Mouse (Mus musculus) heart, embryonic 12.5 days (tissue): ENCODE measurements at regions not wholly inside any gene's neighbourhood (a gene's known extent, or its start where the extent isn't known, plus 50 kb on each side); places are given as distances from the start of the nearest gene placed in this dataset.

ENCODE experiments used
- ATAC-seq: fragments of 200-750 bp; cut with Nextera tagmentation; 2 replicates; pipeline ENCODE4 v1.8.0; 2017; ENCODE audit warnings: moderate TSS enrichment, moderate library complexity; ENCODE audit not compliant: insufficient number of reproducible peaks, low FRiP score
- H3K27ac ChIP-seq: fragments of 300-500 bp; sonication (generic); 2 replicates; pipeline ENCODE4 v1.5.1; 2016; ENCODE audit warnings: mild to moderate bottlenecking, moderate library complexity; ENCODE audit not compliant: poor library complexity, severe bottlenecking
- H3K27me3 ChIP-seq: fragments of 300-500 bp; sonication (generic); replicated peaks from 2 replicates; pipeline ENCODE4 v1.6.1; 2016; ENCODE audit warnings: mild to moderate bottlenecking, moderate library complexity
- H3K36me3 ChIP-seq: fragments of 300-500 bp; sonication (generic); 2 replicates; pipeline ENCODE4 v1.6.1; 2016; ENCODE audit warnings: mild to moderate bottlenecking, moderate library complexity
- H3K4me1 ChIP-seq: fragments of 300-500 bp; sonication (generic); replicated peaks from 2 replicates; pipeline ENCODE4 v1.6.1; 2016; ENCODE audit warnings: mild to moderate bottlenecking
- H3K4me2 ChIP-seq: fragments of 300-500 bp; sonication (generic); 2 replicates; pipeline ENCODE4 v1.6.1; 2016; ENCODE audit warnings: mild to moderate bottlenecking, moderate library complexity
- H3K4me3 ChIP-seq: fragments of 300-500 bp; sonication (generic); 2 replicates; pipeline ENCODE4 v1.5.1; 2016; ENCODE audit warnings: mild to moderate bottlenecking
- H3K9ac ChIP-seq: fragments of 300-500 bp; sonication (generic); 2 replicates; pipeline ENCODE4 v1.6.1; 2016; ENCODE audit warnings: mild to moderate bottlenecking, moderate library complexity
- H3K9me3 ChIP-seq: fragments of 300-500 bp; sonication (generic); replicated peaks from 2 replicates; pipeline ENCODE4 v1.6.1; 2016; ENCODE audit warnings: mild to moderate bottlenecking, moderate library complexity
- WGBS: fragments of 180-500 bp; shearing (Covaris S2); methylation state at CpG from one replicate; pipeline ENCODE4 v1.1.7; 2016; 5-methylcytosine and 5-hydroxymethylcytosine counted together

GRCm38 (mm10) chr3:130850766-130851308, 120.6 kb upstream of the Rpl34 start:
- Histone ChIP-seq H3K36me3 (no peaks in the 10 kb centered on the region), H3K27me3 (no peaks in the 10 kb centered on the region), H3K9ac (no peak overlapping the region), H3K27ac (no peak overlapping the region), H3K9me3 (no peaks in the 10 kb centered on the region), H3K4me2 (no peak overlapping the region), H3K4me3 (no peak overlapping the region), H3K4me1 (no peaks in the 10 kb centered on the region)
- ATAC-seq: no peak
- WGBS: 61% methylated on average over 5 of the region's 5 CpGs

DNA sequence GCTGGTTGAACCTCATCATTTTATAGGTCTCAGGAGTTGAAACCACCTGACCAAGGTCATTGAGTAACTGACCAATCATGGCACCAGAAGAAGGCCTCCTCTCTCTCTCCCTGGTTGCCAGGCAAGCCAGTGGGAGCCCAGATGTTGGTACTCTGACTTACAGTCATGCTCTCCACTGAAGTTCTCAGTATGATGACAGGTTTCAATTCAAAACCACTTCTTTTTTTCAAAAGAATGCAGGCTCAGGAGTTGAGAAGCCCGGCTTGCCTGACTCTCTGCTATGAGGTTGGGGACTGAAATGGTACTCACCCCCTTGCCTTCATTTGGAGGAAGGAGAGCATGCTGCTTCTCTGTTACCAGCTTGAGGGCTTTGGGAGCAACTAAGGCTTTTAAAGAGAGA, 111.6 kb upstream of the Rpl34 start:
- 0 out of 2 replicates have a peak, but pooled peaks cover 4% of the 10 kb centered on the region for H3K9me3 ChIP-seq
- no peak overlapping the region for H3K4me2 ChIP-seq
- H3K27me3 ChIP-seq: no peaks in the 10 kb centered on the region
- ATAC-seq: no peak
- no peak overlapping the region for H3K27ac ChIP-seq
- no peak overlapping the region for H3K9ac ChIP-seq
- no peak overlapping the region for H3K4me3 ChIP-seq
- 0 out of 2 replicates have a peak, but pooled peaks cover 2% of the 10 kb centered on the region for H3K4me1 ChIP-seq
- no peaks in the 10 kb centered on the region for H3K36me3 ChIP-seq
- 70% methylated on average over 1 of the region's 1 CpGs for WGBS

GRCm38 (mm10) chr3:130839924-130840440, 109.8 kb upstream of the Rpl34 start:
- 81% methylated on average over 9 of the region's 9 CpGs for WGBS
- H3K9ac ChIP-seq: no peak overlapping the region
- H3K27ac ChIP-seq: no peak overlapping the region
- H3K4me2 ChIP-seq: no peak overlapping the region
- no peaks in the 10 kb centered on the region for H3K36me3 ChIP-seq
- 0 out of 2 replicates have a peak, but pooled peaks cover 4% of the 10 kb centered on the region for H3K9me3 ChIP-seq
- no peaks in the 10 kb centered on the region for H3K27me3 ChIP-seq
- ATAC-seq: no peak
- H3K4me1 ChIP-seq: no peaks in the 10 kb centered on the region
- H3K4me3 ChIP-seq: no peak overlapping the region

GRCm38 (mm10) chr3:130838626-130839422, 108.6 kb upstream of the Rpl34 start:
- Histone ChIP-seq H3K36me3 (no peaks in the 10 kb centered on the region), H3K9ac (no peak overlapping the region), H3K4me1 (no peaks in the 10 kb centered on the region), H3K27me3 (no peaks in the 10 kb centered on the region), H3K27ac (no peak overlapping the region), H3K9me3 (0 out of 2 replicates have a peak, but pooled peaks cover under 1% of the 10 kb centered on the region), H3K4me2 (no peak overlapping the region), H3K4me3 (no peak overlapping the region)
- no peak for ATAC-seq
- WGBS: 84% methylated on average over 19 of the region's 19 CpGs

GRCm38 (mm10) chr3:130833722-130834121, 103.5 kb upstream of the Rpl34 start:
- ATAC-seq: no peak
- H3K27ac ChIP-seq: no peak overlapping the region
- 81% methylated on average over 5 of the region's 5 CpGs for WGBS
- H3K4me1 ChIP-seq: peaks cover 12% of the 10 kb centered on the region; the same call in 1 of the 2 replicates
- H3K4me2 ChIP-seq: no peak overlapping the region
- no peak overlapping the region for H3K4me3 ChIP-seq
- no peaks in the 10 kb centered on the region for H3K27me3 ChIP-seq
- H3K9ac ChIP-seq: no peak overlapping the region
- no peaks in the 10 kb centered on the region for H3K36me3 ChIP-seq
- H3K9me3 ChIP-seq: no peaks in the 10 kb centered on the region

DNA sequence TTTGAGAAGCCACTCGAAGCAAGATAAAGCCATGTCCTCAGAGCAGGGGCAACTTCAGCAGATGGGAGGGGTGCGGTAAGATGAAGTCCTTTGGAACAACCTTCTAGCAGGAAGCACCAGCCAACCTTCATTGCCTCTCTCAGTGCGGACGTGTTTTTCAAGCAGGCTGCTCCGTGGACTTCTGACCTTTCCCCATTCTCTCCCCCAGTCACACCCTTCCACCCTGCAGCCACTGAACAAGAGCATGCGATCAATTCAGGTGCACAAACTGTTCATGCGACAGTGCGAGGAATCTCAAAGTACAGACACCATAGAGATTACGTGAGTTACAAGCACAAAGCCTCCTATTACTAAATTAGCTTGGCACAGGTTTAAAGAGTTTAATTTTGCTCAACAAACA, 102.9 kb upstream of the Rpl34 start:
- Histone ChIP-seq H3K4me2 (no peak overlapping the region), H3K27me3 (no peaks in the 10 kb centered on the region), H3K9ac (no peak overlapping the region), H3K4me3 (no peak overlapping the region), H3K9me3 (no peaks in the 10 kb centered on the region), H3K27ac (no peak overlapping the region), H3K4me1 (peaks cover 12% of the 10 kb centered on the region; the same call in 1 of the 2 replicates), H3K36me3 (no peaks in the 10 kb centered on the region)
- no peak for ATAC-seq
- WGBS: 39% methylated on average over 9 of the region's 9 CpGs

GRCm38 (mm10) chr3:130831788-130832187, 101.6 kb upstream of the Rpl34 start:
- Histone ChIP-seq H3K9me3 (no peaks in the 10 kb centered on the region), H3K27me3 (no peaks in the 10 kb centered on the region), H3K4me2 (no peak overlapping the region), H3K36me3 (no peaks in the 10 kb centered on the region), H3K9ac (no peak overlapping the region), H3K4me3 (no peak overlapping the region), H3K4me1 (peaks cover 22% of the 10 kb centered on the region), H3K27ac (no peak overlapping the region)
- 85% methylated on average over 6 of the region's 6 CpGs for WGBS
- no peak for ATAC-seq

DNA sequence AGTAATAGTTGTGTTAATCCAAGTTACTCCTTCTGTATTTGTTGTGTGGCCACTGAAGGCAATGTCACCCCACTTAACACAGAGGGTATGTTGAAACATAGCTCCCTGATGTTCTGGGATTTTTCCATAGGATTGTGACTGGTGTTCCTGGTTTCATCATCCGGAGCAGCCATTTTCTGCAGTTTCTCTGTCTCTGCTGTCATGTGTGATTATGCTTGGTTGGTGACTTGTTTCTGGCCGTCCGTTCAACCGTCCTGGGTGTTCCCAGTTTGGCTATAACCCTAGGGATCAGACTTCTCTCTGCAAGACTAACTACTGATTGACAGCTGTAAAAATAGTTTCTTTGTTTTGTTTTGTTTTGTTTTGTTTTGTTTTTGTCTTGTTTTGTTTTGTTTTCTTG, 98.1 kb upstream of the Rpl34 start:
- WGBS: 68% methylated on average over 4 of the region's 4 CpGs
- Histone ChIP-seq H3K27me3 (no peaks in the 10 kb centered on the region), H3K4me2 (no peak overlapping the region), H3K9me3 (no peaks in the 10 kb centered on the region), H3K36me3 (no peaks in the 10 kb centered on the region), H3K9ac (no peak overlapping the region), H3K27ac (no peak overlapping the region), H3K4me3 (no peak overlapping the region), H3K4me1 (peaks cover 19% of the 10 kb centered on the region)
- ATAC-seq: no peak

- Histone ChIP-seq H3K36me3 (no peaks in the 10 kb centered on the region), H3K27me3 (no peaks in the 10 kb centered on the region), H3K9ac (no peak overlapping the region), H3K4me3 (no peak overlapping the region), H3K27ac (no peak overlapping the region), H3K9me3 (no peaks in the 10 kb centered on the region), H3K4me1 (peaks cover 15% of the 10 kb centered on the region), H3K4me2 (no peak overlapping the region)
- WGBS: 72% methylated on average over 4 of the region's 4 CpGs
- ATAC-seq: no peak
Measured at GRCm38 (mm10) chr3:130827934-130828333, 97.7 kb upstream of the Rpl34 start.

GRCm38 (mm10) chr3:130827021-130827420, 96.8 kb upstream of the Rpl34 start:
- H3K4me3 ChIP-seq: no peak overlapping the region
- WGBS: 53% methylated on average over 6 of the region's 6 CpGs
- no peaks in the 10 kb centered on the region for H3K36me3 ChIP-seq
- no peak overlapping the region for H3K27ac ChIP-seq
- H3K4me1 ChIP-seq: peaks cover 10% of the 10 kb centered on the region
- no peak overlapping the region for H3K9ac ChIP-seq
- H3K27me3 ChIP-seq: no peaks in the 10 kb centered on the region
- ATAC-seq: no peak
- H3K4me2 ChIP-seq: no peak overlapping the region
- no peaks in the 10 kb centered on the region for H3K9me3 ChIP-seq

- H3K4me1 ChIP-seq: no peaks in the 10 kb centered on the region
- no peak overlapping the region for H3K27ac ChIP-seq
- H3K27me3 ChIP-seq: no peaks in the 10 kb centered on the region
- 0 out of 2 replicates have a peak, but pooled peaks cover 3% of the 10 kb centered on the region for H3K9me3 ChIP-seq
- H3K36me3 ChIP-seq: no peaks in the 10 kb centered on the region
- no peak for ATAC-seq
- H3K4me2 ChIP-seq: no peak overlapping the region
- 86% methylated on average over 9 of the region's 9 CpGs for WGBS
- H3K4me3 ChIP-seq: no peak overlapping the region
- H3K9ac ChIP-seq: no peak overlapping the region
Measured at GRCm38 (mm10) chr3:130819837-130820098, 89.6 kb upstream of the Rpl34 start.
